Mouse (Mus musculus): ENCODE data around the gene Hpse2.
"Not testable (repeated sequence)": the region's sequence is repeated elsewhere in the genome, so short reads cannot be mapped to it uniquely, and the experiment has no call there.

The Hpse2 gene

GRCm38 (mm10) chr19:42816261-42816660 is 571.9 kb downstream of the Hpse2 start:
- in situ Hi-C loops (cut with MboI; ENCODE audit: low pct_unique_long_range_greater_than_20kb in 1 of 2, low sequenced_read_pairs in 2 of 2, unreplicated experiment in 1 of 2): loop anchor here in 1 of 2 experiments (25.0 kb wide), 1 partner anchor 196 kb away; no protein-coding TSS in a partner anchor

- in situ Hi-C loops (cut with MboI; ENCODE audit: low pct_unique_long_range_greater_than_20kb in 1 of 2, low sequenced_read_pairs in 2 of 2, unreplicated experiment in 1 of 2): loop anchor here in 1 of 2 experiments (25.0 kb wide), 1 partner anchor 202 kb away; no protein-coding TSS in a partner anchor
Observed at GRCm38 (mm10) chr19:42810140-42810539, 578.0 kb downstream of the Hpse2 start.

GRCm38 (mm10) chr19:42809491-42809890 is 578.7 kb downstream of the Hpse2 start:
- in situ Hi-C loops (cut with MboI; ENCODE audit: low pct_unique_long_range_greater_than_20kb in 1 of 2, low sequenced_read_pairs in 2 of 2, unreplicated experiment in 1 of 2): loop anchor here in 1 of 2 experiments (25.0 kb wide), 1 partner anchor 203 kb away; no protein-coding TSS in a partner anchor

- in situ Hi-C loops (cut with MboI; ENCODE audit: low pct_unique_long_range_greater_than_20kb in 1 of 2, low sequenced_read_pairs in 2 of 2, unreplicated experiment in 1 of 2): loop anchor here (10.0 kb wide), 2 partner anchors 507 to 617 kb away; no protein-coding TSS in a partner anchor
Observed at GRCm38 (mm10) chr19:42797866-42798265, 590.3 kb downstream of the Hpse2 start.

- in situ Hi-C loops (cut with MboI; ENCODE audit: low pct_unique_long_range_greater_than_20kb in 1 of 2, low sequenced_read_pairs in 2 of 2, unreplicated experiment in 1 of 2): loop anchor here (10.0 kb wide), 2 partner anchors 509 to 619 kb away; no protein-coding TSS in a partner anchor
Observed at GRCm38 (mm10) chr19:42795801-42796200, 592.4 kb downstream of the Hpse2 start.

- in situ Hi-C loops (cut with MboI; ENCODE audit: low pct_unique_long_range_greater_than_20kb in 1 of 2, low sequenced_read_pairs in 2 of 2, unreplicated experiment in 1 of 2): loop anchor here (10.0 kb wide), 2 partner anchors 510 to 620 kb away; no protein-coding TSS in a partner anchor
Observed at GRCm38 (mm10) chr19:42794914-42795613, 593.1 kb downstream of the Hpse2 start.

- in situ Hi-C loops (cut with MboI; ENCODE audit: low pct_unique_long_range_greater_than_20kb in 1 of 2, low sequenced_read_pairs in 2 of 2, unreplicated experiment in 1 of 2): no loop called here
Observed at GRCm38 (mm10) chr19:42788311-42788710, 599.8 kb downstream of the Hpse2 start.

- in situ Hi-C loops (cut with MboI; ENCODE audit: low pct_unique_long_range_greater_than_20kb in 1 of 2, low sequenced_read_pairs in 2 of 2, unreplicated experiment in 1 of 2): no loop called here
Observed at GRCm38 (mm10) chr19:42785562-42786220, 602.5 kb downstream of the Hpse2 start.

GRCm38 (mm10) chr19:42785129-42785528 is 603.0 kb downstream of the Hpse2 start:
- in situ Hi-C loops (cut with MboI; ENCODE audit: low pct_unique_long_range_greater_than_20kb in 1 of 2, low sequenced_read_pairs in 2 of 2, unreplicated experiment in 1 of 2): no loop called here

- in situ Hi-C loops (cut with MboI; ENCODE audit: low pct_unique_long_range_greater_than_20kb in 1 of 2, low sequenced_read_pairs in 2 of 2, unreplicated experiment in 1 of 2): not testable (repeated sequence)
Observed at GRCm38 (mm10) chr19:42780156-42780538, 608.0 kb downstream of the Hpse2 start.

GRCm38 (mm10) chr19:42779531-42780155 is 608.5 kb downstream of the Hpse2 start, which contains the start of gene Hps1:
Hps1 (minus strand) TSS chr19:42779978.
- in situ Hi-C loops (cut with MboI; ENCODE audit: low pct_unique_long_range_greater_than_20kb in 1 of 2, low sequenced_read_pairs in 2 of 2, unreplicated experiment in 1 of 2): no loop called here

- in situ Hi-C loops (cut with MboI; ENCODE audit: low pct_unique_long_range_greater_than_20kb in 1 of 2, low sequenced_read_pairs in 2 of 2, unreplicated experiment in 1 of 2): no loop called here
Observed at GRCm38 (mm10) chr19:42777801-42778200, 610.4 kb downstream of the Hpse2 start.

- in situ Hi-C loops (cut with MboI; ENCODE audit: low pct_unique_long_range_greater_than_20kb in 1 of 2, low sequenced_read_pairs in 2 of 2, unreplicated experiment in 1 of 2): no loop called here
Observed at GRCm38 (mm10) chr19:42776813-42777212, 611.3 kb downstream of the Hpse2 start.

GRCm38 (mm10) chr19:42770141-42770872 is 617.8 kb downstream of the Hpse2 start:
- in situ Hi-C loops (cut with MboI; ENCODE audit: low pct_unique_long_range_greater_than_20kb in 1 of 2, low sequenced_read_pairs in 2 of 2, unreplicated experiment in 1 of 2): loop anchor here in 1 of 2 experiments (25.0 kb wide), 1 partner anchor 458 kb away; no protein-coding TSS in a partner anchor

GRCm38 (mm10) chr19:42769648-42770047 is 618.5 kb downstream of the Hpse2 start:
- in situ Hi-C loops (cut with MboI; ENCODE audit: low pct_unique_long_range_greater_than_20kb in 1 of 2, low sequenced_read_pairs in 2 of 2, unreplicated experiment in 1 of 2): loop anchor here in 1 of 2 experiments (25.0 kb wide), 1 partner anchor 457 kb away; no protein-coding TSS in a partner anchor

- in situ Hi-C loops (cut with MboI; ENCODE audit: low pct_unique_long_range_greater_than_20kb in 1 of 2, low sequenced_read_pairs in 2 of 2, unreplicated experiment in 1 of 2): loop anchor here in 1 of 2 experiments (25.0 kb wide), 1 partner anchor 455 kb away; no protein-coding TSS in a partner anchor
Observed at GRCm38 (mm10) chr19:42767361-42767760, 620.8 kb downstream of the Hpse2 start.

- in situ Hi-C loops (cut with MboI; ENCODE audit: low pct_unique_long_range_greater_than_20kb in 1 of 2, low sequenced_read_pairs in 2 of 2, unreplicated experiment in 1 of 2): loop anchor here in 1 of 2 experiments (25.0 kb wide), 1 partner anchor 452 kb away; no protein-coding TSS in a partner anchor
Observed at GRCm38 (mm10) chr19:42764398-42764797, 623.8 kb downstream of the Hpse2 start.

- in situ Hi-C loops (cut with MboI; ENCODE audit: low pct_unique_long_range_greater_than_20kb in 1 of 2, low sequenced_read_pairs in 2 of 2, unreplicated experiment in 1 of 2): loop anchor here in 1 of 2 experiments (25.0 kb wide), 1 partner anchor 444 kb away; no protein-coding TSS in a partner anchor
Observed at GRCm38 (mm10) chr19:42756671-42757070, 631.5 kb downstream of the Hpse2 start.

Measured in mouse embryonic stem cell (cell line).